Mouse (Mus musculus) heart, embryonic 14.5 days (tissue): ENCODE measurements around the gene Olfr860. TPM values are rescaled to one million over a fixed set of nuclear protein-coding genes. Genes with fewer than 3 reads are reported as not detected.
"Not testable (repeated sequence)": the region's sequence is repeated elsewhere in the genome, so short reads cannot be mapped to it uniquely, and the experiment has no call there.

Experiments used
- ATAC-seq: fragments of 200-750 bp; cut with Nextera tagmentation; 2 replicates; pipeline ENCODE4 v1.8.0; 2017; ENCODE audit warnings: low read depth, moderate TSS enrichment; ENCODE audit not compliant: insufficient number of reproducible peaks, insufficient read depth, low FRiP score
- H3K27ac ChIP-seq, 2 experiments: fragments of 200-500 bp in 1 of 2; fragments of 300-500 bp in 1 of 2; sonication (generic) in 1 of 2; replicated peaks in 1 of 2; 2 replicates each; pipeline ENCODE4 v1.5.1; 2012 to 2014; ENCODE audit warnings: low read depth in 2 of 2, low read length in 2 of 2, control low read depth in 1 of 2, mild to moderate bottlenecking in 1 of 2, mixed read lengths in 1 of 2; ENCODE audit not compliant: control insufficient read depth in 1 of 2, insufficient read depth in 1 of 2
- H3K27me3 ChIP-seq: fragments of 300-500 bp; sonication (generic); 2 replicates; pipeline ENCODE4 v1.6.1; 2014; ENCODE audit warnings: mild to moderate bottlenecking, low read length, control low read depth; ENCODE audit not compliant: control insufficient read depth, insufficient read depth
- H3K36me3 ChIP-seq: fragments of 300-500 bp; sonication (generic); 2 replicates; pipeline ENCODE4 v1.6.1; 2014; ENCODE audit warnings: mild to moderate bottlenecking, control low read depth, low read length, mixed read lengths; ENCODE audit not compliant: control insufficient read depth, insufficient read depth
- H3K4me1 ChIP-seq, 2 experiments: fragments of 200-500 bp in 1 of 2; fragments of 300-500 bp in 1 of 2; sonication (generic) in 1 of 2; 2 replicates each; pipeline ENCODE4 v1.6.1; 2012 to 2014; ENCODE audit warnings: low read length in 2 of 2, control low read depth in 1 of 2, mixed read lengths in 1 of 2; ENCODE audit not compliant: control insufficient read depth in 2 of 2, insufficient read depth in 2 of 2
- H3K4me2 ChIP-seq: fragments of 300-500 bp; sonication (generic); 2 replicates; pipeline ENCODE4 v1.6.1; 2014; ENCODE audit warnings: mild to moderate bottlenecking, low read length
- H3K4me3 ChIP-seq, 2 experiments: fragments of 200-500 bp in 1 of 2; fragments of 300-500 bp in 1 of 2; sonication (generic) in 1 of 2; 2 replicates each; pipeline ENCODE4 v1.5.1; 2012 to 2014; ENCODE audit warnings: low read length in 2 of 2, mild to moderate bottlenecking in 2 of 2, control low read depth in 1 of 2, low read depth in 1 of 2, moderate library complexity in 1 of 2; ENCODE audit not compliant: control insufficient read depth in 1 of 2, insufficient read depth in 1 of 2
- H3K9ac ChIP-seq: fragments of 300-500 bp; sonication (generic); 2 replicates; pipeline ENCODE4 v1.6.1; 2014; ENCODE audit warnings: mild to moderate bottlenecking, low read length
- H3K9me3 ChIP-seq: fragments of 300-500 bp; sonication (generic); 2 replicates; pipeline ENCODE4 v1.6.1; 2016; ENCODE audit warnings: low read length, control low read depth; ENCODE audit not compliant: control insufficient read depth
- WGBS: fragments of 180-500 bp; shearing (Covaris S2); extraction: QIAGEN DNeasy Blood & Tissue Kit; methylation state at CpG from one replicate; pipeline ENCODE4 v1.1.7; 2014; 5-methylcytosine and 5-hydroxymethylcytosine counted together
- polyA plus RNA-seq: library from polyadenylated mRNA; unstranded; fragments of >200 nt; fragmentation: Nextera tagmentation; extraction: Ambion mirVana; gene quantifications from 2 replicates; pipeline ENCODE4 v1.2.1, GENCODE M21; 2014

The Olfr860 gene
- not detected in 2 replicates for polyA plus RNA-seq

- 0 out of 2 replicates have a peak, but pooled peaks cover 4% of the 10 kb centered on the region for H3K9me3 ChIP-seq
- H3K4me3 ChIP-seq: no peak within 1 kb of the TSS
- H3K36me3 ChIP-seq: no peaks in the 10 kb centered on the region
- no peak within 1 kb of the TSS for H3K27ac ChIP-seq
- H3K9ac ChIP-seq: no peak within 1 kb of the TSS
- H3K27me3 ChIP-seq: no peaks in the 10 kb centered on the region
- 65% methylated on average over 1 of the region's 1 CpGs for WGBS
- ATAC-seq: no peak
- H3K4me1 ChIP-seq: no peaks in the 10 kb centered on the region
- H3K4me2 ChIP-seq: no peak within 1 kb of the TSS
Observed at GRCm38 (mm10) chr9:19849647-19850046, at the start of gene Olfr860. Gene Olfr860 (minus strand): TSS chr9:19849747.

GRCm38 (mm10) chr9:19887904-19888303 lies 38.4 kb upstream of the Olfr860 start, which contains the start of gene Olfr862:
Gene Olfr862 (minus strand): TSS chr9:19888004.
- no peak within 1 kb of the TSS for H3K4me3 ChIP-seq
- no peak within 1 kb of the TSS for H3K27ac ChIP-seq
- H3K9me3 ChIP-seq: peaks cover 13% of the 10 kb centered on the region; the same call in 1 of the 2 replicates
- ATAC-seq: no peak
- no peaks in the 10 kb centered on the region for H3K4me1 ChIP-seq
- no peaks in the 10 kb centered on the region for H3K27me3 ChIP-seq
- no peak within 1 kb of the TSS for H3K4me2 ChIP-seq
- H3K36me3 ChIP-seq: no peaks in the 10 kb centered on the region
- H3K9ac ChIP-seq: no peak within 1 kb of the TSS

- not testable (repeated sequence) for H3K4me3 ChIP-seq, H3K27me3 ChIP-seq, H3K9me3 ChIP-seq, H3K36me3 ChIP-seq, H3K27ac ChIP-seq, H3K9ac ChIP-seq, H3K4me2 ChIP-seq, ATAC-seq, H3K4me1 ChIP-seq
- 63% methylated on average over 1 of the region's 1 CpGs for WGBS
Observed at GRCm38 (mm10) chr9:19804606-19805005, 44.9 kb downstream of the Olfr860 start, which contains the start of gene Olfr859. Gene Olfr859 (plus strand): TSS chr9:19804906.

GRCm38 (mm10) chr9:19803000-19803399 lies 46.5 kb downstream of the Olfr860 start:
- Histone ChIP-seq H3K4me1 (no peaks in the 10 kb centered on the region), H3K4me3 (no peak overlapping the region), H3K4me2 (no peak overlapping the region), H3K27me3 (no peaks in the 10 kb centered on the region), H3K27ac (no peak overlapping the region), H3K9me3 (peaks cover 3% of the 10 kb centered on the region; the same call in 1 of the 2 replicates), H3K36me3 (no peaks in the 10 kb centered on the region), H3K9ac (no peak overlapping the region)
- 51% methylated on average over 1 of the region's 1 CpGs for WGBS
- no peak for ATAC-seq

Other genes starting within 250 kb of the Olfr860 start
- 20.6 and 21.0 TPM in 2 replicates for gene Zfp317, start 227.6 kb downstream of the Olfr860 start, polyA plus RNA-seq
- gene Olfr857, start 140.3 kb downstream of the Olfr860 start, polyA plus RNA-seq: not detected in 2 replicates
- gene Olfr58, start 69.5 kb downstream of the Olfr860 start, polyA plus RNA-seq: not detected in 2 replicates
- not detected in 2 replicates for gene Olfr859, start 44.8 kb downstream of the Olfr860 start, polyA plus RNA-seq
- not detected in 2 replicates for gene Olfr862, start 38.3 kb upstream of the Olfr860 start, polyA plus RNA-seq
- 0.24 and 0.27 TPM in 2 replicates for gene Olfr77, start 67.1 kb upstream of the Olfr860 start, polyA plus RNA-seq
- not detected in 2 replicates for gene Olfr866, start 178.3 kb upstream of the Olfr860 start, polyA plus RNA-seq
- not detected in 2 replicates for gene Olfr867, start 207.8 kb upstream of the Olfr860 start, polyA plus RNA-seq
- not detected in 2 replicates for gene Olfr868, start 248.9 kb upstream of the Olfr860 start, polyA plus RNA-seq